Mouse (Mus musculus) urinary bladder, adult 18-20 months (tissue): ENCODE measurements around the gene Rapgef5.

Source experiments
- DNase-seq, 2 experiments: peaks; one replicate each; pipeline ENCODE4 v3.0.0; 2022; ENCODE audit warnings: low spot score in 2 of 2, mixed read lengths in 2 of 2

The Rapgef5 gene

DNA sequence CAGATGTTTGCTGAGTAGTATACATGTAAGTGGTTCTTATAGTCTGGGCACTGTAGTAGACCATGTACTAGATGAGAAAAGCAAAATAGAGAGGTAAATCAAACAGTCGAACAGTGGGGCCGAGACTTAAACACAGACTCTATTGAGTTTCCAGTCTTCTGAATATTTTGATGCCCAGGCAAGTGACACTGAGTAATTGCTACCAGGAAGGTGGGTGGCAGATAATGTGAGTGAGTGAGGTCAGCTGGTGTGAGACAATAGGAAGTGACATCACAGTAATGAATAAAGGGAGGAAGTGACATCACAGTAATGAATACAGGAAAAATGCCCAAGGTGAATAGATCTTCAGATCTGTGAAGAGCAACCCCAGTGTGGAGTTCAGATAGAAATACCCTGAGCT is at the start of gene Rapgef5:
Rapgef5 (plus strand) TSS at position 301 of the 400 bp plus-strand sequence.
- no peak for DNase-seq

DNA sequence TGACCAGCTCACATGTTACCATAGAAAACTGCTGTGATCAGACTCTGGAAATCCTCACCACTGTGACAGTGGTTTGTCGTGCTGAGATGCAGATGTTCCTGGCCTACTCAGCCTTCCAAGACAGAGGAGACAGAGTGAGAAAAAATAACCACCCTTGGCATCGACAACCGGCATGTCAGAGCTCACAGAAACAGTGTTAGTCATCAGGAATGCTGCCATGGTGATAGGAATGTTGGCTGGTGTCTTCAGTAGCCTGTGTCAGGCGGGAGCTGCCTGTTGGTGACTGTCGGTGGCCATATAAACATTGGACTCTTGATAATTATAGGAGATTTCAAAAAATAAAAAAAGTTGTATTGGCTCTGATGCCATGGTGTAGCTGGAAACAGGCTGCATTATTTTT is 48.0 kb upstream of the Rapgef5 start:
- DNase-seq: no peak

DNA sequence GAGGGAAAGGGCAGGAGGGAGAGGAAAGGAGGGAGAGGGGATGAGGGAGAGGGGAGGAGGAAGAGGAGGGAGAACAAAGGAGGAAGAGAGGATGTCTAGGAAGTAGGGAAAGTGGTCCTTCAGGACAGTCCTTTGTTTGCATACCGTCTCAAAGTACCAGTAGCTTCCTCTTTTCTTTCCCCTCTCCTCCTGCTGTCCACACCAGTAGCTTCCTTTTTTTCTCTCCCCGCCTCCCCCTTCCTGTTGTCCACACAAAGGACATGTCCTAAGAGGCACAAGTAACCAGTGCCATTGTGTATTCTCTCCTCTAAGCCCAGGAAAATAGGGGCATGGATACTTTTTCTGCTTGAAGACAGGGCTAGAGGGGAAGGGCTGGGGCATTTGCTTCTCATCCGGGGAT is 37.3 kb upstream of the Rapgef5 start:
- DNase-seq: no peak

DNA sequence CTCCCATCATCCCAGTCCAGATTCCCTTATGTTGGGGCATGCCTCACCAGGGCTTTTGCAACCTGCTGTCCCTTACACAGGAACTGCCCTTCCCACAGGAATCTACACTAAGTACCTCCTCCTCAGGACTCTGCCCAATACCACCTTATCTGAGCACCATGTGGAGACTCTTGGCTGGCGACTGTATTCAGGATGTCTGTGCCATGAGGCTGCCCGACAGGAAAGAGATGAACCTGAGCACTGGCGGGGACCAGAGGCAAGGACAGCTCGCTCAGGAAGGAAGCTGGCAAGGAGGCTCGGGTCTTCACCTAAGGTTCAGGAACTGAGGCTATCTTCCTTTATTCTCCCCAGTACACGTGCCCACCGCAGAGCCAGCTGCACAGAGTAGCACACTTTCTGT is 36.6 kb upstream of the Rapgef5 start:
- DNase-seq: no peak

DNA sequence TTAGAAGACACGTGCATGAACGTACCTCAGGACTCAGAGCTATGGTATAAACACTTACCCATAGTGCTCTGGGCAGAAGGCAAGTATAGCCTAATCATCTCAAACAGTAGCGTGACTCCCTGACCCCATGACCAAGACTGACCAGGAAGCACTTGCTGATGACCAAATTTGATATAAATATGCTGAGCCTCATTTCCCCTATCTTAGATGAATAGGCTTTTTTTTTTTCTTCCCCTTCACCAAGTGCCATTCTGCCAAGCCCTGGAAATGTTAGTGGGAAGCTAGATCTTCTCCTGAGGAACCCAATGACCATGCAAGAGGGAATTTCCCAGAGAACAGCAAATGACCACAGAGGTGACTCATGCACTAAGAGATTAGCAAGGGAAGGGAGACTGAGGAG is 35.3 kb upstream of the Rapgef5 start:
- DNase-seq: no peak

DNA sequence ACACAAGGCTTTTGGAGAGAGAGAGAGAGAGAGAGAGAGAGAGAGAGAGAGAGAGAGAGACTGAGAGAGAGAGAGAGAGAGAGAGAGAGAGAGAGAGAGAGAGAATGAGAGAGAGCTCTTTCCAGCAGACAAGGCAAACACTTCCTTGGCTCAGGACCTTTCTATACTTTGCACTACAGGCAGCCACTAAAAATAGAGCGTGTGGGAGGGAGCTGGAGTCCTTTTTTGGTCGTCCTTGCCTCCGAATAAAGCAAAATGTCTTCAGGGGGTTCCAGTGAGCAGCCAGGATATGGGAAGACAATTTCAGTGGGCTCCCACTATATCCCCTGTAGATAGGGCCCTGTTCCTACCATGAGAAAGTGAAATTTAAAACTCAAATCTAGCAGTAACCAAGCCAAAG is 33.6 kb upstream of the Rapgef5 start:
- DNase-seq: no peak

DNA sequence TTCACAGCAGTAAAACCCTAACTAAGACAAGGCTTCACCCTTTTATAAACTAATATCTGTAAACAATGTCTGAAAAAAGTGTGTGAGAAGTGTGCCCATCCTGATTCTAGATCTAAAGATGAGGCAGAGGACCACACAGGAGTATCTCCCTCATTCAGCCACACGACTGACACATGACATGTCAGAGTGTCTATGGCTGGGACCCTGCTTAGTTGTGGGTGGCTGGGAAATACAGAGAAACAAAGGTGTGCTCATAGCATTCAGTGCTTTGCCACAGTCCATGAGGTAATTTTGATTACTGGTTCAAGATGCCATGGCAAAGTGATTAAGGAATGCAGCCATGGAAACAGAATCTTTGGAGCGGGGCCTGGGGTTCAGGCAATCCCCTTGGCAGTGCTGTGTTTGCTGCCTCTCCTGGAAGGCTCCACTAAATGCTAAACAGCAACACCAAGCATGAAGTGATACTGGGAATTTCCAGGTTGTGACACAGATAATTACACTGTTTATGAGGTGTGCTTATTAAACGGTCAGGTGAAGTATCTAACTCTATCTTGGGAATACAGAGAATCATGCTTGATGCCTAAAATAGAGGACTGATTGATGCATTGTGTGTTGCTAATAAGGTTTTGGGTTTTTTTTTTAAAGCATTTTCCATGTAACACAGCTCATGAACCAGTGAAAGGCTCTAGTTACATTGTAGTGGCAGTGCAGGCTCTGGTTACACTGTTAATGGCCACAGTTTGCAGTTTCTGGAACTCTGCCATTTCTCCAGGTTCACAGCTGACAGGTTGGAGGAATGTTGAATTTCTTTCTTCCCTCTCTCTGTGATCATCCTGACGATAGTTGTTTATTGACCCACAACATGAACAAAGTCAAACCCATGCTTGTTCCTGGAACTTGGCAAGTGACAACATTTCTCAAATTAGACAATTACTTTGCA is 29.9 kb upstream of the Rapgef5 start:
- DNase-seq: no peak

DNA sequence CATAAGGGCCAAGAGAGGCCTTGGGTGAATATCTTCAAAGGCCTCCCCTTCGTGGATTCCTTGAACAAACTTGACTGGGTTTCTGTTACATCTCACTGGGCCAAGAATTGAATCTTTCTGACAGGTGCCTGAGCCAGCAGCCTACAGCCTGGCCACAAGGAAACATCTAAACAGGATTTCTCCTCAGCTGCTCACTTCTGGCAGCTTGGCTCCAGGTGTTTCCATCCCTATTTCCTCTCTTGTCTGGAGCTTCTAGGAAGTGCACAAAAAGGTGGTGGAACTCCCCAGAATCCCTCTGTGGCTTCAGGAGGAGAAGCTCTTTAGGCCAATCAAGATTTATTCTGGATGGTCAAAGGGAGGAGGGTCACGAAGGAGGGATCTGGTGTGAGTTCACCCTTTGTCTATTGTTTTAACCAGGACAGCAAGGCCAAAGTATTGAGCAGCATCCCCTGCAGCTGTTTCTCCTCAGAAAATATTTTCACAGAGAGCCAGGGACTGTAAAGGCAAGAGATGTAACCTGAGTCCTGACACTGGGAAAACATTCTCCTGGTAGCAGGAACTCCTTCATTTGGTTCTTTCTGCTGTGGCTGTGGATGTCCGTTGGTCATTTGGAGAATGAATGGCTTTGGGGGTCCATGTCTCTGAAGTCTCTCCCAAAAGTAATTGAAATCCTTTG is 19.6 kb upstream of the Rapgef5 start:
- DNase-seq: no peak

DNA sequence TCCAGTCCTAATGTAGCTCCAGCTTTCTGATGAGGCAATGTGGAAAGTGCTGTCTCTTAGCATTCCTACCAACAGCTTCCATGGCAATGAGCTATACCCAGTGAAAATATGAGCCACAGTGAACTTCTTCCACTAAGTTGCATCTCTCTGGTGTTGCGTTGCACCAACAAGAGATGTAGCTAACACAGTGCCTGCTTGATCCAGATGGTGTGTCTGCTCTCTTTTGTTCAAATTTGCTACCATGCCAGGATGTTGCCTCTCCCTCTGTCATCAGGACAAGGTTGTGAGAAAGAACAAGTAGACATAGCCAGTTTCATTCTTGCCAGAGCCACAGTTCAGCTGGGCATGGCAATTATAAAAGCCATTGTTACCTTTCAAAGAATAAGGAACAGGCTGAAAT is 18.9 kb upstream of the Rapgef5 start:
- no peak for DNase-seq

DNA sequence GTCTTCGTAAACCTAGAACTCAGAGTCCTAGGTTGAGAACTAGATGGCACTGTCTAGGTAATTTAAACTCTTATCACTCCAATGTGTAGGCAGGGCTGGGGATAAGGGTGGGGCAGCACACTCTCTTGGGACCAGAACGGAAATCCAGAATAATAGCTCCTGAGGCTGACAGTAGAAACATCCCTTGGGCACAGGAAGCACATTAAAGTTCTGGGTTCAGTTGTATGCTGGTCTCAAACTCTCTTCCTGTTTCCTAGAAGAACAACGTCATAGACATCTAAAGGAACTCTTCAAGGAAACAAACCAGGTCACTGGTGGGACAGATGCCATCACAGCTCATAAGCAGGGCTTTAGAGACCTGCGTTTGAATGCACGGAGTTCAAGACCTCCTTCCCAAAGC is 17.0 kb upstream of the Rapgef5 start:
- no peak for DNase-seq

DNA sequence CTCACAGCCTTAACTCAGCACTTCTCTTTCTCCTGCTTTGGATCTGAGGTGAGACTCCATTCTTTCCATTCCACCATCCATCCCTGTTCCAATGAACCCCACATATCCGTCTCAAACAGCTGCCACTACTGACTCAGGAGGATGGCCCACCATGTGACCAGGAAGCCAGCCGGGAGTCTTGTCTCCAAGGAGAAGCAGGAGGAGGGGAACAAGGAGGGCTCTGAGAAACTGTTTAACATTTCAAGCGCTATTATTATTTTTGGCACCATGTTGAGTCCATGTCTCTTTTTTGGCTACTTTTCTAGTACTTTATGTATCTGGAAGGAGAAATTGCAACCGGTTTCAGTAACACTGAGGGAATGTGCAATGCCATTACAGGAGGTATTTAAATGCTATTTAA is 15.1 kb upstream of the Rapgef5 start:
- DNase-seq: no peak

DNA sequence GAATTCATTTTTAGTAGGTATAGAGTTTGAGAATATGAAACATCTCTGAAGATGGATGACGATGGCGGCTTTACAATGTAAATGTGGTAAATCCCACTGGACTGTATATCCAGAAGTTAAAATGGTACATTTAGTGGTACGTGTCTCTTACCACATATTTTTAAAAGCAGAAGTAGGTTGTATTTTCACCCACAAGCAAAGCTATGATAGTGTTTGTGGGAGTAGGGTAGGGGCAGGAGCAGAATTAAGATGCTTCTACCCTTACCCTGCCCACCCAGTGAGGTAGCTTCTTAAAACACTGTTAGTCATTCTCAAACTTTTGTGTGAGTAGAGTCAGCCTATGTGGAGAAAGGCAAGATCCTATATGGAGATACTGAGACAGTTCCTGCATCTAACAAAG is 13.4 kb upstream of the Rapgef5 start:
- DNase-seq: no peak

DNA sequence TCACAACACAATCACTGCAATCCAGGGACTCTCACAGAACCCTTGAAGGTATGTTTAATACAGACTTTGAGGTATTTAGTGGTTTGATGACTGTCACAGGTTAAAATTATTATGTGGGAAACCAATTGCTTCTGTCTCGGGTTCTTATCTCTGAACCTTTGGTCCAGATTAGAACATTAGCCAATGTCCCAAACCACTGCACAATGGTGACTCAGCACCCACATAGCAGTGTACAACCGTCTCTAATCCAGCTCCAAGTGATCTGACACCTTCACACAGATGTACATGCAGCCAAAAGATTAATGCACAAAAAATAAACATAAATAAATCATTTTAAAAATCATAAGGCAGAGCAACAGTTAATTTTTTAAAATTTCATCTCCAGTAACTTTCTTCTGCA is 11.1 kb upstream of the Rapgef5 start:
- no peak for DNase-seq

DNA sequence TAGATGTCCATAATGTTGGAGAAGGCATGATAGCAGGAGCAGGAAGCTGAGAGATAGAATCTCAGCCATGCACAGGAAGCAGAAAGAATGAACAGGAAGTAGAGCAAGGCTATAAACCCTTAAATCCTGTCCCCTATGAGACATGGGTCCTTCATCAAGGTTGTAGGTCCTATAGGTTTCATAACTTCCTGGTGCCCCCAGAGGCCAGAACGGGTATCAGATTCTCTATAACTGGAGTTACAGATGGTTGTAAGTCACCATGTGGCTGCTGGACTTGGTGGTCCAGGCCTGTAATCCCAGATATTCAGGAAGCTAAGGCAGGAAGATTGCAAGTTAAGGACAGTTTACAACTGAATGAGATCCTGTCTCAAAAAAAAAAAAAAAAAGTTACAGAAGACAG is 8.5 kb upstream of the Rapgef5 start:
- no peak for DNase-seq

DNA sequence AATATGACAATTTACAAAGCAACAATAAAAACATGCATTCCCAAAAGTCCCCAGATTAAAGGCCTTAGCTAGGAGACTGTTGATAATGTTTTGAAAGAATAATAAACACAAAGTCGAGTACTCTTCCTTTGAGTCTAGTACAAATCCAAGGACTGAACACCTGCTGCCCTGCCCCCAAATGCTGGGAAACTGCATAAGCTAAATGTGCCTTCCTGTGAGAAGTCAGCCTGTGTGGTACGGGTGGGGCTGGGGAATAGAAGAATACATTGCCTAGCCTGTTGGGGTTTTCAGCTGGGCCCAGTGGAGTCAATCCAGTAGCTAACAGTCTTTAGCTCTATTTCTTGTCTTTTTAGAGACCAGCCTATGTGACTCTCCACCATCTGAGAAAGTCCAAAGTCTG is 6.4 kb upstream of the Rapgef5 start:
- DNase-seq: no peak

DNA sequence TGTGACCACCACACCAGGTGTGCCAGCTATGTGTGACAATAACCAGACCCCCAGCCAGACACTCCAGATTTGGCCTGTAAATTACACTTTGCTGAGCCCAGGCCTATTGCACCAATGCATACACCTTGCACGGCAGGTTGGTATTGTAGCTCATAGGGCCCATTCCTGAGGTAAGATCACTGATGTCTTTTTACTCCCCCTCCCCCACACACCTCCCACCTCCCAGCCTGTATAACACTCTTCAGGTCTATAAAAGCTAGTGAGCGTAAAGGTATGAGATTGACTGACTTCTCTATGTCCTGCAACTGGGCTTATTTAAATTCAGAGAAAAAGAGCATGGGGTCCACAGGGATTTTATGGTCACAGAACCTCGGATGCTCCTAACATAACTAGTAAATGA is 3.8 kb upstream of the Rapgef5 start:
- no peak for DNase-seq

DNA sequence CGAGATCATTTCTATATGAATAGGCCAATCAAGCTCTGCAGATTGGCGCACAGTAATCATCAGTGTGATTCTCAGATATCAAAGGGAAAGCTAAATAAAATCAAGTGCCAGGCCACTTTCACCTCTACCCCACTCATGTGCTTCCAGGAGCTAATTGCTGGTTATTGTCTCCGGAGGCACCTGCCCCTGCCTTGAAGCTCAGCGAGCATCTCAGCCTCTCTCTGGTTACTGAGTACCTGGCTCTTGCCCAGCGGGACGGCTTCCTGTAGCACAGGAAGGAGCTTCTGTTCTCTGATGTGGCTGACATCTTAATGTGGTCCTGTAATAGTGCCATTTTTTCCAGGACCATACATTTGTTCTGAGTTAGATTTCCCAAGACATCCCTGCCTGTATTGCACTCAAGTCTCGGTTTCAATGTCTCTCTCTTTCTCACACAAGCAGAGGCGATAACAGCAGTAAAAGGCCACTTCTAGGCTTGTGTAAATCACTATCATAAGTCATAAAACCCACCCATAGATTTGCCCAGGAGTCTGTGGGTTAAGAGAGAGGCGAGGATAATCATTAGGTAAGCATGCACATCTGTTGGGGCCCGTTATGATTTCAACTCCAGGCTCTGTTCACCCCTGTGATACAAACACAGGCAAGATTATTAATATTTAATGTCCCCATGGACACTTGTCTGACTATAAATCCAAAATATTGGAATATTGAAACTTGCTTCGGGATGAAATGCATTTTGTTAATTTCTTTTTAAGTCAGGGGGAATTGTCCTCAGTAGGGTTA is 2.9 kb upstream of the Rapgef5 start:
- DNase-seq: no peak

DNA sequence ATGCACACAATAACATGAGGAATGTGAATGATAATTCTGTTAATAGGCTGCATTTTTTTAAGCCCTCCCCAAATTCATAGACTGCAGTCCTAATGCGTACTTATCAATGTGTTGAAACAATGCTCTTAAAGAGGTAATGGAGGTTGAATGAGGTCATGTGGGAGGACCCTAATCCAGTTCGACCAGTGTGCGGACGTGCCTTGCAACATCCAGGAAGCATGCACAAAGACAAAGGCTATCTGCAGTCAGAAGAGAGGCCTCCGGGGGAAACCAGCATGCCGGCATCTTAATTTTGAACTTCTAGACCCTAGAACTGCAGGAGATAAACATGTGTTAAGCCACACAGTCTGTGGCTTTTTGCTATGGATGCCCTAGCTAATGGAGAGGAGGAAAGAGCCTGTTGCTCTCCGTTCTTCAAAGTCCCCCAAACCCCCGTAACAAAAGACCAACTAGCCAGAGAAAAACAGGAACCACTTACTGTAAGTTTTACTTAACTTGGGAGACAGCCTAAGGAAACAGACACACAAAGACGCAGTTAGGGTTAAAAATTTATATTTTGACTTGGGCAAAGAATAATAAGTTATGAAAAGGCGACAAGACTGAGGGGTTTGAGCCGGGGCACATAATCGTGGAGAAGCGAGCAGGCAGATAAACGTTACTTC is 1.1 kb downstream of the Rapgef5 start:
- DNase-seq: no peak

DNA sequence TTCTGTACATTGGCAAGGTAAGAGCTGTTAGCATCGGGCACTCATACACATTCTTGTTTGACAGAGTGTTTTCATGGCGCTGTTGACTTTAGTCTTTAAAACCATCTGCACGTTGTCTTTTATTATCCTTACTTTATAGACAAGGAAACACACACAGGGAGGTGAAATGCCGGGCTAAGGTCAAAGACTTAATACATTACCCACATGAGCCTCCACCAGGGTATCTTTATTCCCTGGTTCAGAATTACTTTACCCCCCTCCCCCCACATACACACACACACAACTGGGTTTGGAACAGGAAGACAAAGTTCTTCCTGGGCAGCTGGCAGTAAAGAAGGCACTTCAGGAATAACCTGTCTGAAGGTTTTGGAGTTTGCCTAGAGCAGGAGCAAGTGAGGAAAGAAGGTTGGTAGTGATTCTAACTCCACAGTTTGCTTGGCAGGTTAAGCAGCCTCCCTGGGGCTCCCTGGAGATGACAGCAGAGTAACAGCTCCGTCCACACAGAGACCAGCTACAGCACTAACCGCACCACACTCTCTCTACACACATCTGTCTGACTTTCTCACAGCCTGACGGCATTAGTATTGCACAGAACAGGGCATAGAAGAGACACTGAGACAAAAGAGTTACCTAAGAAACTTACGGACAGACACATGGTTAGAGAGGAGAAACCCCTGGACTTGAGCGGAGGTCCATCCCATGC is 8.2 kb downstream of the Rapgef5 start:
- no peak for DNase-seq

DNA sequence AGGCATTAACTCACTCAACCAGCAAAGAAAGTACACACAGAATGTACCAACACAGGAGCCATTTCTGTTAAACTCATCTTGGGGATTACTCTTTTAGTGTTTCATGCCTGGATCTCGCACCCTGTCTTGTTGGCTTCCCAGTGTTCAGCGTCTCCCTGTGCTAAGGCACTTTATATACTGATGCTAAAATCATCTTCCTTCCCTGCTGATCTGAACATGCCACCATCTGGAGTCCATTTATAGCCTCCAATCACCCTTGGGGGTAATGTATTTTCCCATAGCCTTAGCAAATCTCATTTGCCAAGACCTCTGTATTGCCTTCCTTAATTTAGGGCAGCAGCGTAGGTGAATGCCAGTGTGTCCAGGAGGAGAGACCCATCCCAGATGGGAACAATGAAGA is 11.6 kb downstream of the Rapgef5 start:
- no peak for DNase-seq

DNA sequence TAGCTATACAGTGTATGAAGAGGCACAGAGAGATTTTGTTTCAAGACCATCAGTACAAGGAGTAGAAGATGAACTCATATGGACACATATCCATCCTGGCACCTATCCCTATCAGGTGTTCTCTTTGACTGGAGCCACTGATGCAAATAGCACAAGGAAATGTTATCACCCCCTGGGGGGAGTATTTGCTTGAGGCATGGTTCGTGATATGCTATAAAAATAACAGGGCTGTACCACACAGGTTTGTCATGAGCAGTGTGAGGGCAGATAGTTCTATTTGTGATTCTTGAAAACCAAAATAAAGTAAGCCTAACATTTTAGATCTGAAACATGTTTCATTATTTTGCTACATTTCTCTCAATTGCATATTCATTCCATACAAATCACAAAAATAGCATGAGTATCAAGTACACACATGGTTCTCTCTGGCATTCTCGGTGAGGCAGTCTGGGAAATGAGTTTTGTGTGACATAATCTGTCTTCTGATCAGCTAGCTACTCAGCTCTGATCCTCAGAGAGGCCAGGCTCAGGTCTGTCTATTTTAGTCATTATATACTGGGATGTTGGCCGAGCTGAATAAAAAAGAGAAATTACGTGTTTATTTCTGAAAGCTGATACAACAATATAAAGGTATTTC is 12.3 kb downstream of the Rapgef5 start:
- DNase-seq: no peak
